Mouse (Mus musculus): ENCODE measurements around the gene Abcc5. TPM values are rescaled to one million over a fixed set of nuclear protein-coding genes. Genes with fewer than 3 reads are reported as not detected.

Gene Abcc5
- polyA plus RNA-seq, 1 experiment from 2014 or later = 9.0 TPM

DNA sequence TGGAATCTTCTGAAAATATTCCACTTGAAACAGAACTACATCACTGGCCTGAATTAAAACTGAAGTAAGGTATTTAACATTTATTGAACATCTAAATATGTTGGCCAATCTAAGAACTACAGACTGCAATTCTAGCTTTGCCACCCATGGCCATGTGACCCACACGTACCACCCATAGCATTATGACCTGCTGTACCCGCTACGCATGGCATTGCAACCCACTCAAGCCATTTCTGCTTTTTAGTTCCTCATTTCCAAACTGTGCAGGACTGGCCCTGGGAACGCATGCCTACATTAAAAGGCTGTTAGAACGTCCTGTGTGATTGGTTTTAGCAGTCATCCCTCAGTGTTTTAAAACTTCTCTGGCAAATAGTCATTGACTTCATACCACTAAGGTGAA is 68.4 kb downstream of the Abcc5 start:
- H3K27ac ChIP-seq (ENCODE audit: low read depth) = 0 out of 2 replicates have a peak overlapping the region, but pooled peaks have one; percentile 16
- peak; percentile 57 for ATAC-seq
- no peak overlapping the region for H3K4me2 ChIP-seq (ENCODE audit: low read depth, low read length)
- peak; percentile 24 for DNase-seq
- TF ChIP-seq CTCF (IDR thresholded peaks at IDR 0.05; ENCODE audit: low read depth) (no peak), EP300 (IDR thresholded peaks at IDR 0.05; ENCODE audit: low read depth) (no peak)
- H3K9ac ChIP-seq (replicated peaks) = no peak overlapping the region
- H3K4me3 ChIP-seq (ENCODE audit: low read depth, low read length) = no peak overlapping the region
- H3K9me3 ChIP-seq (ENCODE audit: low read length) = no peaks in the 10 kb centered on the region
- 66% methylated on average over 5 of the region's 5 CpGs for WGBS (ENCODE audit: insufficient replicate concordance)
- no peaks in the 10 kb centered on the region for H3K27me3 ChIP-seq (ENCODE audit: insufficient read depth, low read length)
- peaks cover 20% of the 10 kb centered on the region for H3K36me3 ChIP-seq (replicated peaks; ENCODE audit: insufficient read depth, low read length)
- no peaks in the 10 kb centered on the region for H3K4me1 ChIP-seq (ENCODE audit: insufficient read depth)

DNA sequence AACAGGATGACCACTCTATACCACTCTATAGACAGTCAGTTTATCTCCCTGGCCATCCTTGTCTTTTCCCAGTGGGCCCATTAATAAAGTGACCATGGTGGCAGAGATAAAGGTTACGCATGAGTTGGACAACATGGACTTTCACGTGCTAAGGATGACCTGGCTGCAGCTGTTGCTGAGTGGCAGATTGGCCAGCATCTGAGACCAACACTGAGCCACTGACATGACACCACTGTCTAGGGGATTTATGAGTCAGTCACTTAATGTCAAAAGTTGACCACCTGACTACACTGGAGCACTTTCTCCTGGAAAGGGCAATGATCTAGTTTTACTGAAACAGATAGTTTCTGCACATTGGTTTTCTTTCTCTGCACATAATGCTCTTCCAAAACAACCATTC is 71.4 kb downstream of the Abcc5 start:
- 77% methylated on average over 2 of the region's 2 CpGs for WGBS (ENCODE audit: insufficient replicate concordance)
- peaks cover 18% of the 10 kb centered on the region for H3K36me3 ChIP-seq (replicated peaks; ENCODE audit: insufficient read depth, low read length)
- no peak overlapping the region for H3K9ac ChIP-seq (replicated peaks)
- H3K27me3 ChIP-seq (ENCODE audit: insufficient read depth, low read length) = no peaks in the 10 kb centered on the region
- H3K4me1 ChIP-seq (ENCODE audit: insufficient read depth) = no peaks in the 10 kb centered on the region
- no peak for ATAC-seq
- H3K4me2 ChIP-seq (ENCODE audit: low read depth, low read length) = no peak overlapping the region
- TF ChIP-seq CTCF (IDR thresholded peaks at IDR 0.05; ENCODE audit: low read depth) (no peak), EP300 (IDR thresholded peaks at IDR 0.05; ENCODE audit: low read depth) (no peak)
- no peaks in the 10 kb centered on the region for H3K9me3 ChIP-seq (ENCODE audit: low read length)
- no peak for DNase-seq
- no peak overlapping the region for H3K27ac ChIP-seq (ENCODE audit: low read depth)
- H3K4me3 ChIP-seq (ENCODE audit: low read depth, low read length) = no peak overlapping the region

DNA sequence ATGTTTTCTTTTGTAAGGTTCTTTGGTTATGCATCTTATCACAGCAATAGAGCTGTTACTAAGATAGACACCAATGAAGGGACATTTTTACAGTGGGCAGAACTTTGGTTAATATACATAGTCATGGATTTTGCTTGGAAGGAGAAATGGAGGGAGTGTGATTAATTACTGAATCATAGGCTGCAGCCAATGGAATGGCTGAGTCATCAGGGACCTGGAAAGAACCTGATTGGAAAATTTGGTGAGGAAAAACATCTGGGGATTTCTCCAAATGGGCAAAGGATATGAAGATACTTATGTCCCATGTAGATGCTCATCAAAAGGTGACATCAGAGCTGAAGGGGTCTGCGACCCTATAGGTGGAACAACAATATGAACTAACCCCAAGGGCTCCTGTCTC is 72.2 kb downstream of the Abcc5 start:
- no peak overlapping the region for H3K4me3 ChIP-seq (ENCODE audit: low read depth, low read length)
- 71% methylated on average over 1 of the region's 1 CpGs for WGBS (ENCODE audit: insufficient replicate concordance)
- ATAC-seq (no peak), DNase-seq (no peak)
- H3K9ac ChIP-seq (replicated peaks) = no peak overlapping the region
- no peak overlapping the region for H3K27ac ChIP-seq (ENCODE audit: low read depth)
- H3K9me3 ChIP-seq (ENCODE audit: low read length) = no peaks in the 10 kb centered on the region
- TF ChIP-seq CTCF (IDR thresholded peaks at IDR 0.05; ENCODE audit: low read depth) = no peak
- no peak for TF ChIP-seq EP300 (IDR thresholded peaks at IDR 0.05; ENCODE audit: low read depth)
- peaks cover 18% of the 10 kb centered on the region for H3K36me3 ChIP-seq (replicated peaks; ENCODE audit: insufficient read depth, low read length)
- no peaks in the 10 kb centered on the region for H3K27me3 ChIP-seq (ENCODE audit: insufficient read depth, low read length)
- no peak overlapping the region for H3K4me2 ChIP-seq (ENCODE audit: low read depth, low read length)
- H3K4me1 ChIP-seq (ENCODE audit: insufficient read depth) = no peaks in the 10 kb centered on the region

GRCm38 (mm10) chr16:20345464-20345863 is 80.7 kb downstream of the Abcc5 start:
- DNase-seq = no peak
- no peak for ATAC-seq
- no peaks in the 10 kb centered on the region for H3K4me1 ChIP-seq (ENCODE audit: insufficient read depth)
- no peak overlapping the region for H3K4me2 ChIP-seq (ENCODE audit: low read depth, low read length)
- H3K36me3 ChIP-seq (replicated peaks; ENCODE audit: insufficient read depth, low read length) = peaks cover 5% of the 10 kb centered on the region
- WGBS (ENCODE audit: insufficient replicate concordance) = 71% methylated on average over 1 of the region's 1 CpGs
- H3K9ac ChIP-seq (replicated peaks) = no peak overlapping the region
- no peaks in the 10 kb centered on the region for H3K27me3 ChIP-seq (ENCODE audit: insufficient read depth, low read length)
- H3K27ac ChIP-seq (ENCODE audit: low read depth) = no peak overlapping the region
- TF ChIP-seq CTCF (IDR thresholded peaks at IDR 0.05; ENCODE audit: low read depth) = no peak
- no peak for TF ChIP-seq EP300 (IDR thresholded peaks at IDR 0.05; ENCODE audit: low read depth)
- H3K4me3 ChIP-seq (ENCODE audit: low read depth, low read length) = no peak overlapping the region
- no peaks in the 10 kb centered on the region for H3K9me3 ChIP-seq (ENCODE audit: low read length)

- Histone ChIP-seq H3K27ac (ENCODE audit: low read depth) (no peak overlapping the region), H3K4me3 (ENCODE audit: low read depth, low read length) (no peak overlapping the region), H3K4me2 (ENCODE audit: low read depth, low read length) (no peak overlapping the region), H3K36me3 (replicated peaks; ENCODE audit: insufficient read depth, low read length) (peaks cover 13% of the 10 kb centered on the region), H3K9ac (replicated peaks) (no peak overlapping the region), H3K4me1 (ENCODE audit: insufficient read depth) (no peaks in the 10 kb centered on the region), H3K9me3 (ENCODE audit: low read length) (no peaks in the 10 kb centered on the region), H3K27me3 (ENCODE audit: insufficient read depth, low read length) (no peaks in the 10 kb centered on the region)
- no peak for TF ChIP-seq EP300 (IDR thresholded peaks at IDR 0.05; ENCODE audit: low read depth)
- TF ChIP-seq CTCF (IDR thresholded peaks at IDR 0.05; ENCODE audit: low read depth) = no peak
- ATAC-seq = no peak
- no peak for DNase-seq
- 90% methylated on average over 3 of the region's 3 CpGs for WGBS (ENCODE audit: insufficient replicate concordance)
These were observed 87.6 kb downstream of the Abcc5 start for GRCm38 (mm10) chr16:20338616-20339015.

- TF ChIP-seq EP300 (IDR thresholded peaks at IDR 0.05; ENCODE audit: low read depth) (no peak), CTCF (IDR thresholded peaks at IDR 0.05; ENCODE audit: low read depth) (no peak)
- H3K4me3 ChIP-seq (ENCODE audit: low read depth, low read length) = no peak overlapping the region
- no peak overlapping the region for H3K9ac ChIP-seq (replicated peaks)
- H3K36me3 ChIP-seq (replicated peaks; ENCODE audit: insufficient read depth, low read length) = peaks cover 21% of the 10 kb centered on the region
- 87% methylated on average over 8 of the region's 8 CpGs for WGBS (ENCODE audit: insufficient replicate concordance)
- no peak for ATAC-seq
- no peak for DNase-seq
- H3K27ac ChIP-seq (ENCODE audit: low read depth) = no peak overlapping the region
- H3K4me2 ChIP-seq (ENCODE audit: low read depth, low read length) = no peak overlapping the region
- no peaks in the 10 kb centered on the region for H3K27me3 ChIP-seq (ENCODE audit: insufficient read depth, low read length)
- no peaks in the 10 kb centered on the region for H3K9me3 ChIP-seq (ENCODE audit: low read length)
- H3K4me1 ChIP-seq (ENCODE audit: insufficient read depth) = no peaks in the 10 kb centered on the region
These were observed 91.3 kb downstream of the Abcc5 start for GRCm38 (mm10) chr16:20334918-20335317.

- no peak overlapping the region for H3K27ac ChIP-seq (ENCODE audit: low read depth)
- WGBS (ENCODE audit: insufficient replicate concordance) = 77% methylated on average over 5 of the region's 5 CpGs
- no peaks in the 10 kb centered on the region for H3K4me1 ChIP-seq (ENCODE audit: insufficient read depth)
- TF ChIP-seq CTCF (IDR thresholded peaks at IDR 0.05; ENCODE audit: low read depth) (no peak), EP300 (IDR thresholded peaks at IDR 0.05; ENCODE audit: low read depth) (no peak)
- no peak for ATAC-seq
- no peak overlapping the region for H3K9ac ChIP-seq (replicated peaks)
- no peaks in the 10 kb centered on the region for H3K9me3 ChIP-seq (ENCODE audit: low read length)
- no peaks in the 10 kb centered on the region for H3K27me3 ChIP-seq (ENCODE audit: insufficient read depth, low read length)
- H3K36me3 ChIP-seq (replicated peaks; ENCODE audit: insufficient read depth, low read length) = peaks cover 11% of the 10 kb centered on the region
- H3K4me3 ChIP-seq (ENCODE audit: low read depth, low read length) = no peak overlapping the region
- DNase-seq = no peak
- H3K4me2 ChIP-seq (ENCODE audit: low read depth, low read length) = no peak overlapping the region
These were observed 97.9 kb downstream of the Abcc5 start for GRCm38 (mm10) chr16:20328306-20328705.

Measured in liver, postnatal 0 days (tissue).